Mouse (Mus musculus) neural tube, embryonic 12.5 days (tissue): ENCODE data around the gene Morn1. TPM values are rescaled to one million over a fixed set of nuclear protein-coding genes. Genes with fewer than 3 reads are reported as not detected.
A peak's percentile ranks its signal among the peaks of the same experiment; 100 is the strongest.

Experiments
- ATAC-seq: fragments of 200-750 bp; cut with Nextera tagmentation; 2 replicates; pipeline ENCODE4 v1.8.0; 2017; ENCODE audit warnings: low read depth, mild to moderate bottlenecking, moderate TSS enrichment, moderate library complexity; ENCODE audit not compliant: low FRiP score
- H3K27ac ChIP-seq: fragments of 300-500 bp; sonication (generic); 2 replicates; pipeline ENCODE4 v1.5.1; 2016
- H3K27me3 ChIP-seq: fragments of 300-500 bp; sonication (generic); replicated peaks from 2 replicates; pipeline ENCODE4 v1.6.1; 2016; ENCODE audit warnings: mild to moderate bottlenecking
- H3K36me3 ChIP-seq: fragments of 300-500 bp; sonication (generic); 2 replicates; pipeline ENCODE4 v1.6.1; 2016; ENCODE audit warnings: mild to moderate bottlenecking
- H3K4me1 ChIP-seq: fragments of 300-500 bp; sonication (generic); 2 replicates; pipeline ENCODE4 v1.6.1; 2016
- H3K4me2 ChIP-seq: fragments of 300-500 bp; sonication (generic); replicated peaks from 2 replicates; pipeline ENCODE4 v1.6.1; 2016; ENCODE audit warnings: mild to moderate bottlenecking
- H3K4me3 ChIP-seq: fragments of 300-500 bp; sonication (generic); 2 replicates; pipeline ENCODE4 v1.5.1; 2016
- H3K9ac ChIP-seq: fragments of 300-500 bp; sonication (generic); 2 replicates; pipeline ENCODE4 v1.6.1; 2016; ENCODE audit warnings: mild to moderate bottlenecking
- H3K9me3 ChIP-seq: fragments of 300-500 bp; sonication (generic); 2 replicates; pipeline ENCODE4 v1.6.1; 2016; ENCODE audit warnings: mild to moderate bottlenecking
- WGBS: fragments of 180-500 bp; shearing (Covaris S2); methylation state at CpG from one replicate; pipeline ENCODE4 v1.1.7; 2016; 5-methylcytosine and 5-hydroxymethylcytosine counted together
- polyA plus RNA-seq: library from polyadenylated mRNA; unstranded; fragments of >200 nt; fragmentation: Nextera tagmentation; extraction: Ambion mirVana; gene quantifications from 2 replicates; pipeline ENCODE4 v1.2.1, GENCODE M21; 2016

Gene Morn1
- 6.0 and 6.1 TPM in 2 replicates for polyA plus RNA-seq

- H3K4me1 ChIP-seq, result peaks cover 30% of the 10 kb centered on the region
- no peaks in the 10 kb centered on the region for H3K27me3 ChIP-seq
- peak within 1 kb of the TSS; percentile 98 for H3K4me3 ChIP-seq
- no peaks in the 10 kb centered on the region for H3K9me3 ChIP-seq
- peaks cover 21% of the 10 kb centered on the region for H3K36me3 ChIP-seq
- H3K9ac ChIP-seq, result peak within 1 kb of the TSS; percentile 92
- under 1% methylated on average over 85 of the region's 85 CpGs for WGBS
- H3K27ac ChIP-seq, result peak within 1 kb of the TSS; percentile 86
- peak; percentile 97 for ATAC-seq
- peak within 1 kb of the TSS; percentile 97 for H3K4me2 ChIP-seq
These were observed at the start of gene Morn1, which contains the start of gene Rer1 for GRCm38 (mm10) chr4:155086108-155087024. Gene Morn1 (plus strand): TSS chr4:155086577. Gene Rer1 (minus strand): TSS chr4:155086382.

DNA sequence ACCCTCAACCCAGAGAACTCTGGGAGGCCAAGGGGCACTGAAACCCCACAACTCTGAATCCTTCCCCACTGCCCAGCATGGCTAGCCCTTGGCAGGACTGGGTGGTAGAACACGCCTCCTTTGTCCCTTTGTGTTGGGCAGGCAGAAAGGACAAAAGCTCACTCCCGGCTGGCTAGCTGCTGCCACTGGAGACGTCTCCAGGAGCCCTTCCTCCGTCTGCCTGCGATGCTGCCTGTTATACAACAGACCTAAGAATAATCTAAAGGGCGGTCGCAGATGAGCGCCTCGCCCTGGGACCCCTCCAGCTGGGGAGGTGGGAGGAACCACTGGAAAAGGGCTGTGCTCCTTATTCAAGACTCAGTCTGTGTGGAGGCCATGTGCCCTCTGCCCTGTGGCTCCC, 46.2 kb upstream of the Morn1 start:
- Histone ChIP-seq H3K4me2 (peak overlapping the region; percentile 20; the same call in 1 of the 2 replicates), H3K27me3 (peaks cover 61% of the 10 kb centered on the region), H3K36me3 (no peaks in the 10 kb centered on the region), H3K27ac (no peak overlapping the region), H3K4me1 (peaks cover 26% of the 10 kb centered on the region), H3K9me3 (no peaks in the 10 kb centered on the region), H3K4me3 (no peak overlapping the region), H3K9ac (peak overlapping the region; percentile 34; the same call in 1 of the 2 replicates)
- peak; percentile 15; the same call in 1 of the 2 replicates for ATAC-seq
- WGBS, result 18% methylated on average over 9 of the region's 9 CpGs

DNA sequence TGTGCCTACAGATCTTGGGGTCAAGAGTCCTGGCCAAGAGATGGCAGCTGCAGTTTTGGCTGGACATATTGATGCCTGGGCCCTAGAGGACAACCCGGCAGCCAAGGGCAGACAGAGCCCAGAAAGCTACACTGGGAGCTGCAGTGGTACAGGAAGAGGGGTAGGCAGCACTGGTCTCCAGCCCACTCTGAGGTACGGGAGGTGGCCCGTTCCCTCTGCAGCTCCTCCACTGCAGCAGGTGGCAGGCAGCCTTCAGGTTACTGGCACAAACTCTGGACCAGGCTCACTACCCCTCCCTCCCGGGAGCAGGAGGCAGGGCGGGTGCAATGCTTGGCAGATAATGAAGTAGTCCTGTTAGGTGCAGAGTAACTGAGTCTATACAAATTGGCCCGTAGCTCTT, 45.7 kb upstream of the Morn1 start:
- no peaks in the 10 kb centered on the region for H3K9me3 ChIP-seq
- 65% methylated on average over 6 of the region's 6 CpGs for WGBS
- no peak overlapping the region for H3K27ac ChIP-seq
- no peak overlapping the region for H3K4me3 ChIP-seq
- ATAC-seq, result no peak
- peaks cover 63% of the 10 kb centered on the region for H3K27me3 ChIP-seq
- peak overlapping the region; percentile 20; the same call in 1 of the 2 replicates for H3K4me2 ChIP-seq
- H3K4me1 ChIP-seq, result peaks cover 26% of the 10 kb centered on the region
- 0 out of 2 replicates have a peak overlapping the region, but pooled peaks have one; percentile 34 for H3K9ac ChIP-seq
- H3K36me3 ChIP-seq, result no peaks in the 10 kb centered on the region

DNA sequence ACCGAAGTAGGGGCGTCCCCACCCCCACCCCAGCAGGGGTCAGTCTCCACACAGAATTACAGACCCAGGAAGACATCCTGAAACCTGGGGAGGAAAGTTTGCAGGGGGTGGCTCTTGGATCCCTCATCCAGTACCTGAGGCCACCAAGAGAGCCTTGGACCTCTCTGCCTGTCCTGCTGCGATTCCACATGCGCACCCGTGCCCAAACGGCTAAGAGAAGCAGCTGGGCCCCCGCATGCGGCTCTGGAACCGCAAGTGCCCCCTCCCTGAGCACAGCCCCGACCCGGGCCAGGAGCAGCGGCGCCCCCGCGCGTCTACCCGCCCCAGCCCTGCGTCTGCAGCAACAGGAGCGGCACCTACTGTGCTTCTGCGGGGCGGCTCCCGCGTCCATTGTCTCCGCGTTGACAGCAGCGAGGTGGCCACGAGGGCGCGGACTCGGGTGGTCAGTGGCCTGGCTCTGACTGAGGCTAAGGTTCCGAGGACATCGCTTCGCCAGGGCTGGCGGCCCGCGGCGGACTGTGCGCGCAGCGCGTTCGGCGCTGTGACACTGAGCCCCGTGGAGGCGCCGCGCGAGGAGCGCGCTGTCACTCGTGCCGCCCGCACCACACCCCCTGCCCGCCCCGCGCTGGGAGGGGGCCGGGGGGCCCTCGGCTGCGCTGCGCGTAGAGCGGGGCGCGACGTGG, 43.6 kb upstream of the Morn1 start:
- no peak for ATAC-seq
- WGBS, result 2% methylated on average over 65 of the region's 65 CpGs
- peaks cover 60% of the 10 kb centered on the region for H3K27me3 ChIP-seq

GRCm38 (mm10) chr4:155043289-155043625, 43.1 kb upstream of the Morn1 start:
- H3K27ac ChIP-seq, result no peak overlapping the region
- H3K27me3 ChIP-seq, result peaks cover 56% of the 10 kb centered on the region
- H3K4me1 ChIP-seq, result peaks cover 26% of the 10 kb centered on the region
- ATAC-seq, result no peak
- no peaks in the 10 kb centered on the region for H3K9me3 ChIP-seq
- peak overlapping the region; percentile 42 for H3K4me3 ChIP-seq
- 1% methylated on average over 25 of the region's 25 CpGs for WGBS
- H3K36me3 ChIP-seq, result no peaks in the 10 kb centered on the region
- peak overlapping the region; percentile 76 for H3K4me2 ChIP-seq
- H3K9ac ChIP-seq, result peak overlapping the region; percentile 56

More for the DNA sequence above, 43.6 kb upstream of the Morn1 start:
- no peaks in the 10 kb centered on the region for H3K36me3 ChIP-seq
- no peak overlapping the region for H3K27ac ChIP-seq
- peak overlapping the region; percentile 42 for H3K4me3 ChIP-seq
- H3K9me3 ChIP-seq, result no peaks in the 10 kb centered on the region
- peak overlapping the region; percentile 56 for H3K9ac ChIP-seq
- peak overlapping the region; percentile 76 for H3K4me2 ChIP-seq
- peaks cover 26% of the 10 kb centered on the region for H3K4me1 ChIP-seq

- Histone ChIP-seq H3K9me3 (no peaks in the 10 kb centered on the region), H3K9ac (no peak overlapping the region), H3K36me3 (no peaks in the 10 kb centered on the region), H3K4me3 (no peak overlapping the region), H3K4me1 (peaks cover 9% of the 10 kb centered on the region), H3K27me3 (peaks cover 43% of the 10 kb centered on the region), H3K4me2 (no peak overlapping the region), H3K27ac (no peak overlapping the region)
- WGBS, result 88% methylated on average over 14 of the region's 14 CpGs
- no peak for ATAC-seq
These were observed 39.7 kb upstream of the Morn1 start for GRCm38 (mm10) chr4:155046636-155047035.

DNA sequence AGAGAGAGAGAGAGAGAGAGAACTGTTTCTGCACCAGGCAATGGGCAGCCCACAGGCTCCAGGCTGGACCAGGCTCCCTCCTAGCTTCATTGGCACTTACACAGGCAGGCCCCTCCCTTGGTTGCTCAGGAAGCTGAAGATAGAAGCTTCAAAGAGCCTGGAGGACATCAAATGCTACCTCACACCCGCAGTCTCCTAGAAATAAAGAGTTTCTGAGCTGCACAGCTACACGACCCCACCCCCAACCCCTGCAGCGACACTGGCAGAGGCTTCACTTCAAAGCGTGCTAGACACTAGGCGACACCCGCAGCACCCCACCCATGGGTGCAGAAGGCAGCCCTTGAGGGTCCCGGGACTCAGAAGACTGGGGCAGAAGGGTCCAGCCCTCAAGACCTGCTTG, 36.3 kb upstream of the Morn1 start:
- H3K27ac ChIP-seq, result no peak overlapping the region
- ATAC-seq, result no peak
- H3K27me3 ChIP-seq, result peaks cover 9% of the 10 kb centered on the region
- H3K36me3 ChIP-seq, result no peaks in the 10 kb centered on the region
- no peak overlapping the region for H3K9ac ChIP-seq
- H3K4me2 ChIP-seq, result no peak overlapping the region
- H3K9me3 ChIP-seq, result no peaks in the 10 kb centered on the region
- peaks cover 3% of the 10 kb centered on the region; the same call in 1 of the 2 replicates for H3K4me1 ChIP-seq
- 77% methylated on average over 7 of the region's 7 CpGs for WGBS
- H3K4me3 ChIP-seq, result no peak overlapping the region

- H3K9ac ChIP-seq, result 0 out of 2 replicates have a peak within 1 kb of the TSS, but pooled peaks have one; percentile 33
- no peaks in the 10 kb centered on the region for H3K9me3 ChIP-seq
- H3K4me3 ChIP-seq, result no peak within 1 kb of the TSS
- peaks cover 4% of the 10 kb centered on the region; the same call in 1 of the 2 replicates for H3K27me3 ChIP-seq
- H3K27ac ChIP-seq, result no peak within 1 kb of the TSS
- 67% methylated on average over 10 of the region's 10 CpGs for WGBS
- peaks cover 20% of the 10 kb centered on the region for H3K4me1 ChIP-seq
- ATAC-seq, result no peak
- no peak within 1 kb of the TSS for H3K4me2 ChIP-seq
- no peaks in the 10 kb centered on the region for H3K36me3 ChIP-seq
These were observed 29.7 kb upstream of the Morn1 start, which contains the start of gene Plch2 for GRCm38 (mm10) chr4:155056724-155057123. Gene Plch2 (minus strand): TSS chr4:155056784.

DNA sequence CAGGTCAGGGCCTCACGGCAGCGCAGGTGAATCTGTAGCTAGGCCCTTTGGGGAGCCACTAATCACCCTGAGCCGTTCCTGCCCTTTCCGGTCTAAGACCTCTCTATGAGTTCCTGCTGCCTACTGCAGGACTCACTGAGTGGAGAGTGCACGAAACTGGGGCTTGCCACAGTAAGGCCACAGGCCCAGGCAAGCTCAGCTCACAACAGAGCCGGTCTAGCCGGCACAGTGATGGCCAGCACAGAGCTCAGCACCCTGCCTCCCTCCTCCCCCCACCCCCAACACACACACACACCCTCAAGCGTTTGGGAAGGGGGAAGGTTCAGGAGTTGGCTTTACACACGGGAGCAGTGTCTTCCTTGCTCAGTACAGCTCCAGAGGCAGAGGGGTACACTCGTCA, 28.1 kb upstream of the Morn1 start:
- H3K9ac ChIP-seq, result no peak overlapping the region
- H3K36me3 ChIP-seq, result no peaks in the 10 kb centered on the region
- H3K4me2 ChIP-seq, result no peak overlapping the region
- 48% methylated on average over 10 of the region's 10 CpGs for WGBS
- no peaks in the 10 kb centered on the region for H3K9me3 ChIP-seq
- H3K27me3 ChIP-seq, result 0 out of 2 replicates have a peak, but pooled peaks cover 4% of the 10 kb centered on the region
- ATAC-seq, result no peak
- H3K4me3 ChIP-seq, result no peak overlapping the region
- no peak overlapping the region for H3K27ac ChIP-seq
- peaks cover 20% of the 10 kb centered on the region for H3K4me1 ChIP-seq

- peaks cover 7% of the 10 kb centered on the region for H3K36me3 ChIP-seq
- WGBS, result 26% methylated on average over 3 of the region's 3 CpGs
- no peaks in the 10 kb centered on the region for H3K9me3 ChIP-seq
- no peak for ATAC-seq
- peaks cover 21% of the 10 kb centered on the region for H3K4me1 ChIP-seq
- H3K27me3 ChIP-seq, result no peaks in the 10 kb centered on the region
- no peak overlapping the region for H3K4me3 ChIP-seq
- no peak overlapping the region for H3K27ac ChIP-seq
- no peak overlapping the region for H3K4me2 ChIP-seq
- no peak overlapping the region for H3K9ac ChIP-seq
These were observed 22.5 kb upstream of the Morn1 start for GRCm38 (mm10) chr4:155063895-155064294.

GRCm38 (mm10) chr4:155064474-155064873, 21.9 kb upstream of the Morn1 start:
- Histone ChIP-seq H3K27me3 (no peaks in the 10 kb centered on the region), H3K36me3 (peaks cover 13% of the 10 kb centered on the region), H3K4me3 (no peak overlapping the region), H3K4me1 (peaks cover 21% of the 10 kb centered on the region), H3K27ac (no peak overlapping the region), H3K9ac (no peak overlapping the region), H3K9me3 (no peaks in the 10 kb centered on the region), H3K4me2 (no peak overlapping the region)
- no peak for ATAC-seq
- 86% methylated on average over 2 of the region's 2 CpGs for WGBS
